Comparison of ENCODE assay signal across 8 mouse cellular contexts in the genomic region with DNA sequence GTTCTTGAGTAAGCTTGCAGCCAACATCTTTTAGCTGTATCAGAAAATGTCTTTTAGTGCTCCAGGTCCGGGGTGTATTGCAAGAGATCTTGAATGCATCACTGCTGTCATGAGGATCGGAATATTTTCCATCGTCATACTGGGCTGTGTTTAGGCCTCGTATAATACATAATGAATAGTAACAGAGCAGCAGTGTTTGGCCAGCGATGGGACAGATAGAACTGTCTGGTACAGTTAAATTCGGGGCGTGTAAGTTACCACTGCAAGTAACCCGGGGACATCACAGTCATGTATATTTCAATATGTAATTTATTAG. TPM values are rescaled to one million over a fixed set of nuclear protein-coding genes. Genes with fewer than 3 reads are reported as not detected.
A peak's percentile ranks its signal among the peaks of the same experiment; 100 is the strongest.
DNase-seq lines count a peak whose midpoint lies in the region; ATAC-seq and TF ChIP-seq lines count a peak whose summit lies in the region.

No protein-coding gene starts in this region.

- H3K36me3 ChIP-seq in lung, embryonic 14.5 days (ENCODE audit: insufficient read depth): no peaks in the 10 kb centered on the region
- H3K36me3 ChIP-seq in forebrain, embryonic 12.5 days (replicated peaks): no peaks in the 10 kb centered on the region
- H3K36me3 ChIP-seq in limb, embryonic 12.5 days: no peaks in the 10 kb centered on the region

- H3K4me1 ChIP-seq in lung, embryonic 14.5 days (ENCODE audit: insufficient read depth): 0 out of 2 replicates have a peak, but pooled peaks cover 4% of the 10 kb centered on the region
- H3K4me1 ChIP-seq in forebrain, embryonic 12.5 days: peaks cover 18% of the 10 kb centered on the region
- H3K4me1 ChIP-seq in limb, embryonic 12.5 days (replicated peaks): peaks cover 10% of the 10 kb centered on the region
- H3K4me1 ChIP-seq in olfactory bulb, adult 2 months (ENCODE audit: control insufficient read depth, insufficient read depth, low read length): peaks cover 5% of the 10 kb centered on the region

- ATAC-seq in lung, embryonic 14.5 days (ENCODE audit: insufficient read depth): no peak
- ATAC-seq in forebrain, embryonic 12.5 days (ENCODE audit: low FRiP score): no peak
- ATAC-seq in limb, embryonic 12.5 days (ENCODE audit: insufficient number of reproducible peaks, insufficient read depth, low FRiP score, low TSS enrichment, low read depth): no peak

- no peak overlapping the region for H3K27ac ChIP-seq in lung, embryonic 14.5 days (ENCODE audit: low read depth)
- no peak overlapping the region for H3K27ac ChIP-seq in forebrain, embryonic 12.5 days
- H3K27ac ChIP-seq in limb, embryonic 12.5 days: no peak overlapping the region
- peak overlapping the region; percentile 55 for H3K27ac ChIP-seq in olfactory bulb, adult 2 months (ENCODE audit: insufficient read depth, low read depth, low read length)

- TF ChIP-seq CTCF in lung, embryonic 14.5 days (IDR thresholded peaks at IDR 0.05; ENCODE audit: low read depth): no peak
- no peak for TF ChIP-seq CTCF in olfactory bulb, adult 2 months (IDR thresholded peaks at IDR 0.05; ENCODE audit: insufficient read depth, low read depth, low read length)

- H3K4me3 ChIP-seq in lung, embryonic 14.5 days (ENCODE audit: low read depth, low read length): peak overlapping the region; percentile 92
- peak overlapping the region; percentile 86 for H3K4me3 ChIP-seq in forebrain, embryonic 12.5 days (replicated peaks)
- H3K4me3 ChIP-seq in limb, embryonic 12.5 days (replicated peaks): peak overlapping the region; percentile 90
- no peak overlapping the region for H3K4me3 ChIP-seq in olfactory bulb, adult 2 months (ENCODE audit: insufficient read depth, low read depth, low read length)

- no peaks in the 10 kb centered on the region for H3K27me3 ChIP-seq in lung, embryonic 14.5 days (ENCODE audit: insufficient read depth, low read length)
- no peaks in the 10 kb centered on the region for H3K27me3 ChIP-seq in forebrain, embryonic 12.5 days
- H3K27me3 ChIP-seq in limb, embryonic 12.5 days: no peaks in the 10 kb centered on the region

- no peak for TF ChIP-seq POLR2A in olfactory bulb, adult 2 months (IDR thresholded peaks at IDR 0.05; ENCODE audit: insufficient read depth, low read depth, low read length)

- peak; percentile 11 for DNase-seq in lung, embryonic 14.5 days
- DNase-seq in lung, postnatal 10 days: no peak
- no peak for DNase-seq in thymus, postnatal 0 days (ENCODE audit: low spot score)
- DNase-seq in layer of hippocampus, postnatal 10 days (ENCODE audit: low spot score in 2 of 2): no peak
- DNase-seq in urinary bladder, postnatal 36 days (ENCODE audit: low spot score in 2 of 2): no peak

- H3K9ac ChIP-seq in lung, embryonic 14.5 days: peak overlapping the region; percentile 86
- H3K9ac ChIP-seq in forebrain, embryonic 12.5 days: peak overlapping the region; percentile 84
- H3K9ac ChIP-seq in limb, embryonic 12.5 days (replicated peaks): 0 out of 2 replicates have a peak overlapping the region, but pooled peaks have one; percentile 82

- H3K9me3 ChIP-seq in lung, embryonic 14.5 days (ENCODE audit: low read depth, low read length): no peaks in the 10 kb centered on the region
- H3K9me3 ChIP-seq in forebrain, embryonic 12.5 days: no peaks in the 10 kb centered on the region
- no peaks in the 10 kb centered on the region for H3K9me3 ChIP-seq in limb, embryonic 12.5 days

- 25% methylated on average over 8 of the region's 8 CpGs for WGBS in lung, embryonic 14.5 days
- WGBS in forebrain, embryonic 12.5 days: 33% methylated on average over 8 of the region's 8 CpGs
- WGBS in limb, embryonic 12.5 days: 50% methylated on average over 8 of the region's 8 CpGs
- 11% methylated on average over 8 of the region's 8 CpGs for WGBS in olfactory bulb, adult 2 months

- peak overlapping the region; percentile 76 for H3K4me2 ChIP-seq in lung, embryonic 14.5 days
- peak overlapping the region; percentile 80 for H3K4me2 ChIP-seq in forebrain, embryonic 12.5 days
- H3K4me2 ChIP-seq in limb, embryonic 12.5 days: peak overlapping the region; percentile 79

RNA-seq across cellular contexts. Expression of a gene that starts 1.6 kb away (rescaled TPM):
- polyA plus RNA-seq in lung, embryonic 14.5 days (2014; fragmentation: Nextera tagmentation; extraction: Ambion mirVana): 32.4 and 34.8 TPM in 2 replicates
- 19.0 and 20.1 TPM in 2 replicates for polyA plus RNA-seq in forebrain, embryonic 12.5 days (2016; fragmentation: Nextera tagmentation; extraction: Ambion mirVana)
- polyA plus RNA-seq in limb, embryonic 12.5 days (2016; fragmentation: Nextera tagmentation; extraction: Ambion mirVana): 17.5 and 18.7 TPM in 2 replicates
- 318 TPM in 1 of 2 replicates, not detected in the other for polyA plus RNA-seq in olfactory bulb, adult 2 months (2012; ENCODE audit: insufficient read depth, insufficient read length, low replicate concordance, missing spikeins)
- polyA plus RNA-seq in thymus, postnatal 0 days (2015; fragmentation: Nextera tagmentation; extraction: Ambion mirVana): 10.9 and 11.6 TPM in 2 replicates
- total RNA-seq in layer of hippocampus, postnatal 10 days (2021): 100 to 1,000 TPM; 207 to 238 TPM

RNA-seq across cellular contexts. Expression of a gene that starts 1.8 kb away (rescaled TPM):
- 0.95 and 1.1 TPM in 2 replicates for polyA plus RNA-seq in lung, embryonic 14.5 days (2014; fragmentation: Nextera tagmentation; extraction: Ambion mirVana)
- polyA plus RNA-seq in forebrain, embryonic 12.5 days (2016; fragmentation: Nextera tagmentation; extraction: Ambion mirVana): 2.4 TPM in 2 replicates
- 0.63 and 0.69 TPM in 2 replicates for polyA plus RNA-seq in limb, embryonic 12.5 days (2016; fragmentation: Nextera tagmentation; extraction: Ambion mirVana)
- polyA plus RNA-seq in olfactory bulb, adult 2 months (2012; ENCODE audit: insufficient read depth, insufficient read length, low replicate concordance, missing spikeins): not detected in 2 replicates
- 0.60 and 0.68 TPM in 2 replicates for polyA plus RNA-seq in thymus, postnatal 0 days (2015; fragmentation: Nextera tagmentation; extraction: Ambion mirVana)
- 10 to 100 TPM; 11.9 to 12.0 TPM for total RNA-seq in layer of hippocampus, postnatal 10 days (2021)
